In genomic region chr17:93489988-93490732, GRCm38 (mm10) we compare ENCODE assay signal across 17 mouse cellular contexts.
DNase-seq lines count a peak whose midpoint lies in the region; ATAC-seq and TF ChIP-seq lines count a peak whose summit lies in the region.
"Had no signal": no experiment of that assay in that cellular context is flagged by ENCODE, and none has a peak within 500 bp of the region (broad histone marks: within the 10 kb centered on the region; RNA-seq: fewer than 3 reads in every experiment).

No protein-coding gene starts in this region.

- 55% methylated on average over 4 of the region's 4 CpGs for WGBS in forebrain, postnatal 0 days
- WGBS in forebrain, embryonic 12.5 days = 73% methylated on average over 4 of the region's 4 CpGs
- 76% methylated on average over 4 of the region's 4 CpGs for WGBS in hindbrain, embryonic 10.5 days

- H3K36me3 ChIP-seq in forebrain, postnatal 0 days (ENCODE audit: insufficient read depth) = no peaks in the 10 kb centered on the region
- no peaks in the 10 kb centered on the region for H3K36me3 ChIP-seq in forebrain, embryonic 12.5 days (replicated peaks)
- no peaks in the 10 kb centered on the region for H3K36me3 ChIP-seq in hindbrain, embryonic 10.5 days
- H3K36me3 ChIP-seq: embryonic facial prominence, embryonic 13.5 days; heart, embryonic 12.5 days; hindbrain, embryonic 15.5 days had no signal

- TF ChIP-seq CTCF in forebrain, postnatal 0 days (IDR thresholded peaks at IDR 0.05; ENCODE audit: low read depth) = no peak

- H3K4me1 ChIP-seq in forebrain, postnatal 0 days (ENCODE audit: insufficient read depth) = no peaks in the 10 kb centered on the region
- H3K4me1 ChIP-seq in forebrain, embryonic 12.5 days = no peaks in the 10 kb centered on the region
- H3K4me1 ChIP-seq in hindbrain, embryonic 10.5 days (replicated peaks) = no peaks in the 10 kb centered on the region
- H3K4me1 ChIP-seq: embryonic facial prominence, embryonic 13.5 days; heart, embryonic 12.5 days; hindbrain, embryonic 15.5 days had no signal

- peak; percentile 75 for DNase-seq in forebrain, postnatal 0 days
- DNase-seq in layer of hippocampus, postnatal 14 days (ENCODE audit: low spot score in 2 of 2) = peak; percentile 7 to 76
- no peak for DNase-seq in layer of hippocampus, postnatal 25 days (ENCODE audit: extremely low spot score in 1 of 2, low spot score in 1 of 2)
- DNase-seq in brain, adult 2 months (ENCODE audit: low read depth, low spot score) = peak; percentile 33
- DNase-seq in telencephalon, adult 2 months (ENCODE audit: low read depth, low spot score) = peak; percentile 48
- DNase-seq in hindbrain, embryonic 10.5 days (ENCODE audit: low spot score) = no peak
- DNase-seq: adrenal gland, postnatal 10 days; cerebellum, adult 18-20 months; cerebellum, adult 9-11 months; cerebellum, postnatal 36 days; gastrocnemius, adult 2 months; gastrocnemius, postnatal 25 days had no signal

- peak overlapping the region; percentile 29; the same call in 1 of the 2 replicates for H3K27ac ChIP-seq in forebrain, postnatal 0 days (ENCODE audit: low read depth, low read length)
- H3K27ac ChIP-seq in forebrain, embryonic 12.5 days = no peak overlapping the region
- H3K27ac ChIP-seq in hindbrain, embryonic 10.5 days = no peak overlapping the region
- H3K27ac ChIP-seq: embryonic facial prominence, embryonic 13.5 days; gastrocnemius, adult 2 months; hindbrain, embryonic 15.5 days had no signal

- no peak overlapping the region for H3K4me2 ChIP-seq in forebrain, postnatal 0 days (ENCODE audit: low read depth)
- no peak overlapping the region for H3K4me2 ChIP-seq in forebrain, embryonic 12.5 days
- H3K4me2 ChIP-seq: embryonic facial prominence, embryonic 13.5 days; heart, embryonic 12.5 days; hindbrain, embryonic 15.5 days had no signal

- H3K9ac ChIP-seq in forebrain, postnatal 0 days = no peak overlapping the region
- no peak overlapping the region for H3K9ac ChIP-seq in forebrain, embryonic 12.5 days
- H3K9ac ChIP-seq: embryonic facial prominence, embryonic 13.5 days; heart, embryonic 12.5 days; hindbrain, embryonic 15.5 days had no signal

- ATAC-seq in forebrain, postnatal 0 days = peak; percentile 98
- ATAC-seq in forebrain, embryonic 12.5 days (ENCODE audit: low FRiP score) = no peak
- ATAC-seq: intestine, embryonic 16.5 days had no signal

- no peaks in the 10 kb centered on the region for H3K27me3 ChIP-seq in forebrain, postnatal 0 days (ENCODE audit: insufficient read depth, low read length)
- no peaks in the 10 kb centered on the region for H3K27me3 ChIP-seq in forebrain, embryonic 12.5 days
- no peaks in the 10 kb centered on the region for H3K27me3 ChIP-seq in hindbrain, embryonic 10.5 days (ENCODE audit: insufficient read depth, poor library complexity, severe bottlenecking)
- H3K27me3 ChIP-seq: embryonic facial prominence, embryonic 13.5 days; heart, embryonic 12.5 days; hindbrain, embryonic 15.5 days had no signal

- no peaks in the 10 kb centered on the region for H3K9me3 ChIP-seq in forebrain, postnatal 0 days (ENCODE audit: low read length)
- no peaks in the 10 kb centered on the region for H3K9me3 ChIP-seq in forebrain, embryonic 12.5 days
- no peaks in the 10 kb centered on the region for H3K9me3 ChIP-seq in hindbrain, embryonic 10.5 days
- H3K9me3 ChIP-seq: embryonic facial prominence, embryonic 13.5 days; heart, embryonic 12.5 days; hindbrain, embryonic 15.5 days had no signal

- H3K4me3 ChIP-seq in forebrain, postnatal 0 days (ENCODE audit: low read depth, low read length) = no peak overlapping the region
- H3K4me3 ChIP-seq in forebrain, embryonic 12.5 days (replicated peaks) = no peak overlapping the region
- no peak overlapping the region for H3K4me3 ChIP-seq in hindbrain, embryonic 10.5 days
- H3K4me3 ChIP-seq: embryonic facial prominence, embryonic 13.5 days; gastrocnemius, adult 2 months; heart, embryonic 12.5 days; hindbrain, embryonic 15.5 days had no signal

Comparison
In these comparisons a context has a peak if more than half of its experiments do, and no peak if none do; other contexts are left out.
1. DNase-seq: peak in forebrain, postnatal 0 days (single experiment), layer of hippocampus, postnatal 14 days (2 of 2), brain, adult 2 months (single experiment) and telencephalon, adult 2 months (single experiment); none in layer of hippocampus, postnatal 25 days (0 of 2) and hindbrain, embryonic 10.5 days (single experiment).